Mouse (Mus musculus) gastrocnemius, adult 2 months (tissue): ENCODE measurements around the gene Cbln3. TPM values are rescaled to one million over a fixed set of nuclear protein-coding genes. Genes with fewer than 3 reads are reported as not detected.
A peak's percentile ranks its signal among the peaks of the same experiment; 100 is the strongest.

Experiments
- DNase-seq: peaks from one replicate; pipeline ENCODE4 v3.0.0; 2022
- H3K27ac ChIP-seq: fragments of 200-600 bp; 2 replicates; pipeline ENCODE4 v1.8.1; 2022; ENCODE audit warnings: mild to moderate bottlenecking
- H3K4me3 ChIP-seq: fragments of 200-600 bp; 2 replicates; pipeline ENCODE4 v1.8.1; 2022; ENCODE audit warnings: mild to moderate bottlenecking, moderate library complexity
- CTCF ChIP-seq: fragments of 200-600 bp; IDR thresholded peaks from 2 replicates; pipeline ENCODE4 v1.8.1; 2022; ENCODE audit warnings: antibody characterized with exemption, mild to moderate bottlenecking, moderate library complexity
- intact Hi-C: fragments of 180-260 bp; cut with DNase I; formaldehyde crosslinking; loops from one replicate; pipeline ENCODE4 v1.15.1; 2025
- total RNA-seq, 2 experiments: library from RNA; stranded (reverse); gene quantifications; 2 replicates each; pipeline ENCODE4 v1.2.3; 2021

Cbln3 gene
- total RNA-seq, 2 experiments from 2014 or later, result not detected

DNA sequence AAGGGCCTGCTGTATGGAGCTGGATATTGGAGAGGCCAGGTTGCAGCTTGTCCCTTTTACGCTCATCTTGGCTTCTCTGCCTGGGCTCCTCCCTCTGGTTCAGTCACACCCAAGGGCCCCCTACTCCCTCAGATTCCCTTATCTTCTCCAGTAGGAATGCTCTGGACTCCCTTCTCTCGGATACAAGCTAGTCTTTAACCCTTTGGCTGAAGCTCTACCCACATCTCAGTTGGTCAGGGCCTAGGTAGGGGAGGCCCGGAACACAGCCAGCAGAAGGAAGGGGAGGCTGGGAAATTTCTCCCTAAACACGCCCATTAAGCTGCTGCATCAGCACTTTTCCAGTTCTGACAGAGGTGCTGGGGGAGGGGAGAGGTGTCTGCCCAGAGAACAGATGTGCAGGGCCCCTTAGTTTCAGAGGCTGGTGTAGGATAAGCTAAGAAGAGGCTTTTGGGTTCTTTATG, 29.1 kb downstream of the Cbln3 start:
- Histone ChIP-seq H3K4me3 (peak overlapping the region; percentile 86), H3K27ac (peak overlapping the region; percentile 85)
- TF ChIP-seq CTCF, result no peak
- intact Hi-C loops, result no loop called here
- DNase-seq, result peak; percentile 45

DNA sequence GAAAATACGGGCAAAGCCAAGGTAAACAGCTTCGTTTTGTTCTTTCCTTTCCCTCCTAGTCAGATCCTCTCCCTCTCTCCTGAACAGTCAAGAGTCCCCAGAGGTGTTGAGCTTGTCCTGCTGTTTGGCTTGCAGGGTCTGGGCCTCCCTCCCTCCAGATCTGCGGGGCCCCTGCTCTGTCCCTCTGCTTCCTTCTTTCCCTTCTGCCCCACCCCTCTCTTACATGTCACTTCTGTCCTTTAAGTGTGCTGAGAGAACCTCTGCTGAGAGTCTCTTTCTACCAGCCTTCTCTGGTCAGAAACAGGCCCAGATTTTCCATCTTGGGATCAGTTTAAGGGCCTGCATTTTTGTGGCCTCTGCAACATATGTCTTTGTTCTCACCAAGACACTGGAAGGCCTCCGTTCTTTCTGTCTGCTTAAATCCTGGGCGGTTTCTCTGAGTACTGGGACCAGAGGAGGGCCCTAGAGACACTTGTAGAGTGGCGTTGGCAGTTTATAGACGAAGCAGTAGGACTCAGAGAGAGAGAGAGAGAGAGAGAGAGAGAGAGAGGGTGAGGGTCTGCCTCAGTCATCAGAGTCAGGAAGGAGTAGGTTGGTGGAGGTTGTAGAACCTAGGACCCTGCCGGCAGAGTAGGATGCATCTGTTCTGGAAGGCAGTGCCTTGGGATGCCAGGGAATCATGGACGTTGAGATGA, 29.6 kb downstream of the Cbln3 start:
- peak overlapping the region; percentile 85 for H3K27ac ChIP-seq
- DNase-seq, result no peak
- no peak for TF ChIP-seq CTCF
- intact Hi-C loops, result no loop called here
- peak overlapping the region; percentile 86 for H3K4me3 ChIP-seq

DNA sequence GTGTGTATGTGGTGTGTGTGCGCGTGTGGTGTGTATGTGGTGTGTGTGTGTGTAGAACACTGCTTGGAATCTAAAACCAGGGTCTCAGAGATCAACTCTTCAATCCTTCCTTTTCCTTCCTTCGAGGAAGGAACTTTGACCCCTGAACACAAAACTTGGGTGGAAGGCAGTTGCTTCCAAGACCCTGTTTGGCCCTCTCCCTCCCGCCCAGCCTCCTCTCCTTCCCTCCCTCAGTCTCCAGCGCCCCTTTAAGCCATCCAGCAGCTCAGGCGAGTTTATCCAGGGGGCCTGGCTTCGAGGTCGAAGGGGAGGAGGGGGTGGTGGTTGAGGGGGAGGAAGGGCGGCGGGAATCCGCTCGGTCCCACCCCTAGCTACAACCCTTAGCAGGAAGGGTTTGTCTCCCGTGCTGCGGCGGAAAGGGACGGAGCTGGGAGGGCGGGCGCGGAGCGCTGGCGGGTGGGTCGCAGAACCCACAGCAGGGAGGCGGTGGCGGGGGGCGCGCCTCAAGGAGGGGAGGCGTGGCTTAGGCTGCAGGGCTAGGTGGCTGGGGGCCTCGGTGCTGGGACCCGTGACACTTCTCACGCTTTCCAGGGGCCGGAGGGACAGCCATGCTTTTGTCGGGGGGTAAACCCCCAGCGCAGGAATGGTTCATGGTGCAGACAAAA, 30.4 kb downstream of the Cbln3 start, which contains the start of gene Nynrin:
Gene Nynrin, plus strand, starts transcription at position 390 of the 665 bp plus-strand sequence.
- Histone ChIP-seq H3K27ac (peak within 1 kb of the TSS; percentile 85), H3K4me3 (peak within 1 kb of the TSS; percentile 86)
- DNase-seq, result peak; percentile 80
- intact Hi-C loops, result no loop called here
- TF ChIP-seq CTCF, result no peak

DNA sequence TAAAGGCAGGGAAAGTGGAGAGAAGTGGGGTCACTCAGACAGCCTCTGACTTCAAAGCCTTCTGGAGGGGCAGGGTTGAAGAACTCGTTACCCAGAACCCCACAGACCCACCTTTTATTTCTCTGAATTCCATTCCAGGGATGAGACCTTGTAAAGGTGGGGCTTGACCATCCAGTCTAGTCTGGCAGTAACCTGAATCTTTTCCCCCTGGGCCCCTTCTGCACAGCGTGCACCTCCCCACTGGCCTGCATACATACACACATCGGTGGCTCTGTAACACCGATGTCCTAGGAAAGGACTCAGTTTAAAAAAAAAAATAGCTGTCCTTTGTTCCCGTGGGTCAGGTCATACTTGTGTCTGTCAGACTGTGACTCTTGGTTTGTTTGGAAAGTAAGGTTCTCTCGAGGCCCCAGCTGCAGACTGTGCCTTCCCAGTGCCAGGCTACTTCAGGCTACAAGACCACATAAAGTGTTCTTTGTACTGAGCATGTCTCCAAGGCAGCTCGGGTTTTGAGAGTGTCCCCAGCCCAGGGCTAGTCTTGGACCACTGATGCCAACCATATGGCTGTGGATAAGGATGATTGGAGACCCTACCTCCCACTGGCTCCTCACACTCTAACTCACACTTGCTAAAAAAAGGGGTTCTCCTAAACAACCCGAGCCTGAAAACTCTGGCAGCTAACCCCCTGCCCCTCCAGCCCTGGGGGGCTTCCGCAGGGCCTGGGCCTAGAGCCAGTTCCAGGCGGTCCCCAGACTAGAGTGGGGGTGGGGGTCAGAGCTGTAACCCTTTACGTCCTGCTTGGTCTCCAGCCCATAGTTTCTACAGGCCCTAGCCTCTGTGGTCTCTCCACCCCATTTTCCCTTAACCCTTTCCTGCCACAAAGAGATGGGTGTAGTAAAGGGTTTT, 31.3 kb downstream of the Cbln3 start:
- H3K27ac ChIP-seq, result peak overlapping the region; percentile 85
- no peak for TF ChIP-seq CTCF
- no peak for DNase-seq
- no peak overlapping the region for H3K4me3 ChIP-seq
- intact Hi-C loops, result no loop called here

DNA sequence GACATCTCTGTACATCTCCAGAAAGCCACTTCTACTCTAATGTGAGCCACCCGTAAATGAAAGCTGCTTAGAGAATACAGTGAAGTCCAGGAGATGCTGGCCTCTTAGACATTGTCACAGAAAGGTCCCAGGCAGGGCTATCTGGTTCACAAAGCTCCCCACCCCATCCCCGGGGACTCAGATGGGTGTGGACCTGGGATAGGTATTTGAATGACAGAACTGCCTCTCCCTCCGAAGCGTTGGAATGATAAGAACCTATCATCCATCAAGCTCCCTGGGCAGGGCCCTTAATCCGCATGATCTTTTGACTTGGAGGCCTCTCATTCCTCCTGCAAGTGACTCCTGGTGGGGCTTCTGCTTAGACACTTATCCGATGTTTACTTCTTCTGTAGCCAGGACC, 33.3 kb downstream of the Cbln3 start:
- no peak for TF ChIP-seq CTCF
- no peak overlapping the region for H3K4me3 ChIP-seq
- no peak for DNase-seq
- no peak overlapping the region for H3K27ac ChIP-seq
- intact Hi-C loops, result no loop called here

DNA sequence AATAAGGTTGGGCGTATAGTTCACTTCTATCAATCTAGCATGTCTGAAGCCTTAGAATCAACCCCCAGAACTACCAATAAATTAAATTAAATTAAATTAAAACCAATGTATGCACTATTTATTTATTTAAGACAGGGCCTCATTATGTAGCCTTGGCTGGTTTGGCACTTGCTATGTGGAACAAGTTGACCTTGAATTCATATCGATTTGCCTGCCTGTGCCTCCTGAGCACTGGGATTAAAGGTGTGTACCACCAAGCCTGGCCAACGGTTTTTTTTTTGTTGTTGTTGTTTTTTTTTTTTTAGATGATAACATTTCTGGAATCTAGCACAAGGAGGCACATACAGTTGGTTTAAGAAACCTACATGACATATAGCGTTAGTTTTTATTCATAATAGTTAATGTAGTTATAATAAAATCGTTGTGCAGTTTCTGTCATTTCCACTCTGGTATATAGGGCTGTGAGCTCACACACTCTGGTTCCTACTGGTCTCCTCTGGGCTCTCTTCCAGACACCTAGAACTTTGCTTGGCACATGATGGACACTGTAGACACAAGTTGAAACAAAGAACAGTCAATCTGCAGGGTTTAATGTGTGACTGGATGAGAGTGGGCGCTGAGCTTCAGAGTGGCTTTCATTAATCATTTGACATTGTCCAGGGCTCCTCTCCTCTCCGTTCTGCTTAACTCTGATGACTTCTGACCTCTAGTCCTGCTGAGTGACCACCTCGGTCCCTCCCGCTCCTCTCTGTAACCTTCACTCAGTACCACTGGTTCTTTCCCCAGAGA, 38.5 kb downstream of the Cbln3 start:
- Histone ChIP-seq H3K27ac (no peak overlapping the region), H3K4me3 (no peak overlapping the region)
- intact Hi-C loops, result no loop called here
- no peak for TF ChIP-seq CTCF
- no peak for DNase-seq

DNA sequence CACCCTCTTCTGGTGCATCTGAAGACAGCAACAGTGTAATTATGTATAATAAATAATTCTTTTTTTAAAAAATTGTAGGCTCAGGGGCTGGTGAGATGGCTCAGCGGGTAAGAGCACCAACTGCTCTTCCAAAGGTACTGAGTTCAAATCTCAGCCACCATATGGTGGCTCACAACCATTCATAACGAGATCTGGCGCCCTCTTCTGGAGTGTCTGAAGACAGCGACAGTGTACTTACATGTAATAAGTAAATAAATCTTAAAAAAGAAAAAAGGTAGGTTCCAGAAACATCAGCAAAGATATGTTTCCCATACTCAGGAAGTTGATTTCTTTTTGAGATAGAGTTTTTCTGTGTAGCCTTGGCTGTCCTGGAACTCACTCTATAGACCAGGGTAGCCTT, 41.4 kb downstream of the Cbln3 start:
- DNase-seq, result no peak
- no peak overlapping the region for H3K27ac ChIP-seq
- no peak overlapping the region for H3K4me3 ChIP-seq
- intact Hi-C loops, result no loop called here
- TF ChIP-seq CTCF, result peak; percentile 54

DNA sequence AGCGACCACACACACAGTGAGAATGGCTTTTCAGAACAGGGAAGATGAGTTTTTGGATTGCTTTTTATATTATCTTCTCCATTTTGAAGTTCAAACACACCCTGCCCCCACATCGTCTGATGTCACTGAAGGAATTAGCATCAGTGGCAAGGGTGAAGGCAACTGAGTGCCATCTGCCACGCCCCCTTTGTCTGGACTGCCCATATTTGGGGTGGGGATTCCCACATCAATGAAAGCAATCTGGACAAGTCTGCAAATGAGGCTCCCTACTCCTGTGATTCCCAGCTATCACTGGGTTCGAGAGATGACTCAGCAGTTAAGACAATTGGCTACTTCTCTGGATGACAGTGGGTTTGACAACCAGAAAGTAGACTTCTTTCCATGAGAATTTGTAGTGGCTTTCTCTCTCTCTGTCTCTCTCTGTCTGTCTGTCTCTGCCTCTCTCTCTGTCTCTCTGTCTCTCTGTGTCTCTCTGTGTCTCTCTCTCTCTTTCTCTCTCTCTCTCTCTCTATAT, 43.3 kb downstream of the Cbln3 start:
- TF ChIP-seq CTCF, result no peak
- DNase-seq, result no peak
- intact Hi-C loops, result no loop called here
- H3K27ac ChIP-seq, result no peak overlapping the region
- no peak overlapping the region for H3K4me3 ChIP-seq

DNA sequence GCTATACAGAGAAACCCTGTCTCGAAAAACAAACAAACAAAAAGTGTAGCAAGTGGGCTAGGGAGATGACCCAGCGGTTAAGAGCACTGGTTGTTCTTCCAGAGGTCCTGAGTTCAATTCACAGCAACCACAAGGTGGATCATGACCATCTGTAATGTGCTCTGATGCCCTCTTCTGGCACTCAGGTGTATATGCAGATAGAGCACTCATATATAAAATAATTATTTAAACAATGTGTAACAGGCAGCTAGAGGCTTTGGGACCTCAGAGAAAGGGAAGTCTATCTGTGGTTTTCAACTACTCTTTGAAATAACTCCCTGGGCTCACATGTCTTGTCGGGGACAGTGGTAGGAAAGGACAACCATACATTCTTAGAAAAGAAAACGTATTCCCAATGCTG, 45.5 kb downstream of the Cbln3 start:
- intact Hi-C loops, result no loop called here
- no peak for DNase-seq
- Histone ChIP-seq H3K27ac (no peak overlapping the region), H3K4me3 (no peak overlapping the region)
- peak; percentile 33; the same call in 1 of the 2 replicates for TF ChIP-seq CTCF

DNA sequence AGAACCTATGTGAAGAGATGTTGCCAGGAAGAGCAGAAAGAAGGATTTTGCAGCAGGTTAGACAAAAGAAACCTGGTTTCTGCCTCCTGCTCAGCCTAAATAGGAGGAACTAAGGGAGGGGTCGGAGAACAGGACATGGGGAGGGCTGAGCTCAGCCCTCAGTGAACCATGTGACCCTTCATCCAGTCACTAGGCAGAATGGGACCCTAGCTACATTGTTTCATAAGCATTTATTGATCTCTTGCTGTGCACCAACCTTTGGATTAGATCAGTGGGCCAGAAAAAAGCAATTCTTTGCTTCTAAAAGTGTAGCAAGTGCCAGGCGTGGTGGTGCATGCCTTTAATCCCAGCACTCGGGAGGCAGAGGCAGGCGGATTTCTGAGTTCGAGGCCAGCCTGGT, 45.9 kb downstream of the Cbln3 start:
- DNase-seq, result no peak
- Histone ChIP-seq H3K4me3 (no peak overlapping the region), H3K27ac (no peak overlapping the region)
- TF ChIP-seq CTCF, result no peak
- intact Hi-C loops, result no loop called here

DNA sequence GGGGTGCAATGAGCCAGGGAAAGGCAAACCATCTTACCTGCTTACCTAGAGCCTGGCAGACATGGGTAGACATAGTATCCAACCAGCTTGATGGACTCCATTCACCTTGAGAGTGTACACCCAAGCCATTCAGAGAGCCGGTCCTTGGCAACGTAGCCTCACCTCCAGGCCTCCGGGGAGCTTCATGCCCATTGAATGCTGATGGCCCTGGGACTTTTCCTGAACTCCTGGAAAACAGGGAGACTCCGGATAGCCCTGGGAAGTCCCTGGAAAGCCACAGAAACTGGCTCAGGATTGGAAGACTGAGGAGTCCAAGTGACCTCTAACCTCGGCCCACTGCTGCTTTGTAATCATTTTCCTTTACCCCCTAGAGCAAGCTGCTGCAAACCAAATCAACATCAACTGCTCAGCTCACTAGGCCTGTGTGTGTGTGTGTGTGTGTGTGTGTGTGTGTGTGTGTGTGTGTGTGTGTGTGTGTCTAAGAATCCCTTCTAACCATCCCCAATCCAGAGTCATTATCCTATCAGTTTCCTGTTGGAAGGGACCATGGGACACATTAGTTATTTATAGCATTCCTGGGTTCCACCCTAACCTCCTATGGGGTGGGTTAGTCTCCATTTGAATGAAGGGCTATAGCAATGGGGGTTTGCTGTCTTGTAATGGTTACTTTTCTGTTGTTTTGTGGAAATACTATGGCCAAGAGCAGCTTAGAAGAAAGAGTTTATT, 49.2 kb downstream of the Cbln3 start:
- H3K27ac ChIP-seq, result no peak overlapping the region
- H3K4me3 ChIP-seq, result no peak overlapping the region
- no peak for TF ChIP-seq CTCF
- intact Hi-C loops, result no loop called here
- no peak for DNase-seq
